Mouse (Mus musculus) heart, embryonic 14.5 days (tissue): ENCODE measurements around the gene Rpl31. TPM values are rescaled to one million over a fixed set of nuclear protein-coding genes. Genes with fewer than 3 reads are reported as not detected.
A peak's percentile ranks its signal among the peaks of the same experiment; 100 is the strongest.

ENCODE experiments used
- ATAC-seq: fragments of 200-750 bp; cut with Nextera tagmentation; 2 replicates; pipeline ENCODE4 v1.8.0; 2017; ENCODE audit warnings: low read depth, moderate TSS enrichment; ENCODE audit not compliant: insufficient number of reproducible peaks, insufficient read depth, low FRiP score
- H3K27ac ChIP-seq, 2 experiments: fragments of 200-500 bp in 1 of 2; fragments of 300-500 bp in 1 of 2; sonication (generic) in 1 of 2; replicated peaks in 1 of 2; 2 replicates each; pipeline ENCODE4 v1.5.1; 2012 to 2014; ENCODE audit warnings: low read depth in 2 of 2, low read length in 2 of 2, control low read depth in 1 of 2, mild to moderate bottlenecking in 1 of 2, mixed read lengths in 1 of 2; ENCODE audit not compliant: control insufficient read depth in 1 of 2, insufficient read depth in 1 of 2
- H3K27me3 ChIP-seq: fragments of 300-500 bp; sonication (generic); 2 replicates; pipeline ENCODE4 v1.6.1; 2014; ENCODE audit warnings: mild to moderate bottlenecking, low read length, control low read depth; ENCODE audit not compliant: control insufficient read depth, insufficient read depth
- H3K36me3 ChIP-seq: fragments of 300-500 bp; sonication (generic); 2 replicates; pipeline ENCODE4 v1.6.1; 2014; ENCODE audit warnings: mild to moderate bottlenecking, control low read depth, low read length, mixed read lengths; ENCODE audit not compliant: control insufficient read depth, insufficient read depth
- H3K4me1 ChIP-seq, 2 experiments: fragments of 200-500 bp in 1 of 2; fragments of 300-500 bp in 1 of 2; sonication (generic) in 1 of 2; 2 replicates each; pipeline ENCODE4 v1.6.1; 2012 to 2014; ENCODE audit warnings: low read length in 2 of 2, control low read depth in 1 of 2, mixed read lengths in 1 of 2; ENCODE audit not compliant: control insufficient read depth in 2 of 2, insufficient read depth in 2 of 2
- H3K4me2 ChIP-seq: fragments of 300-500 bp; sonication (generic); 2 replicates; pipeline ENCODE4 v1.6.1; 2014; ENCODE audit warnings: mild to moderate bottlenecking, low read length
- H3K4me3 ChIP-seq, 2 experiments: fragments of 200-500 bp in 1 of 2; fragments of 300-500 bp in 1 of 2; sonication (generic) in 1 of 2; 2 replicates each; pipeline ENCODE4 v1.5.1; 2012 to 2014; ENCODE audit warnings: low read length in 2 of 2, mild to moderate bottlenecking in 2 of 2, control low read depth in 1 of 2, low read depth in 1 of 2, moderate library complexity in 1 of 2; ENCODE audit not compliant: control insufficient read depth in 1 of 2, insufficient read depth in 1 of 2
- H3K9ac ChIP-seq: fragments of 300-500 bp; sonication (generic); 2 replicates; pipeline ENCODE4 v1.6.1; 2014; ENCODE audit warnings: mild to moderate bottlenecking, low read length
- H3K9me3 ChIP-seq: fragments of 300-500 bp; sonication (generic); 2 replicates; pipeline ENCODE4 v1.6.1; 2016; ENCODE audit warnings: low read length, control low read depth; ENCODE audit not compliant: control insufficient read depth
- WGBS: fragments of 180-500 bp; shearing (Covaris S2); extraction: QIAGEN DNeasy Blood & Tissue Kit; methylation state at CpG from one replicate; pipeline ENCODE4 v1.1.7; 2014; 5-methylcytosine and 5-hydroxymethylcytosine counted together
- polyA plus RNA-seq: library from polyadenylated mRNA; unstranded; fragments of >200 nt; fragmentation: Nextera tagmentation; extraction: Ambion mirVana; gene quantifications from 2 replicates; pipeline ENCODE4 v1.2.1, GENCODE M21; 2014

Rpl31 gene
- polyA plus RNA-seq, 1 experiment from 2014 or later = 528 TPM

GRCm38 (mm10) chr1:39367045-39367444 lies 597 bp upstream of the Rpl31 start:
- peak overlapping the region; percentile 80 for H3K4me2 ChIP-seq
- peaks cover 9 to 12% of the 10 kb centered on the region in 2 experiments for H3K4me1 ChIP-seq
- WGBS = 20% methylated on average over 6 of the region's 6 CpGs
- no peaks in the 10 kb centered on the region for H3K27me3 ChIP-seq
- H3K9me3 ChIP-seq = no peaks in the 10 kb centered on the region
- no peak for ATAC-seq
- H3K9ac ChIP-seq = peak overlapping the region; percentile 76
- H3K36me3 ChIP-seq = peaks cover 31% of the 10 kb centered on the region
- H3K27ac ChIP-seq = peak overlapping the region; percentile 53 to 58; a peak in 2 of 4 replicates
- H3K4me3 ChIP-seq = peak overlapping the region; percentile 66 to 90

- peak overlapping the region; percentile 97 for H3K9ac ChIP-seq
- H3K4me3 ChIP-seq = peak overlapping the region; percentile 64 to 66
- H3K27ac ChIP-seq = peak overlapping the region; percentile 80 to 85
- peaks cover 9 to 10% of the 10 kb centered on the region in 2 experiments for H3K4me1 ChIP-seq
- peak overlapping the region; percentile 84 for H3K4me2 ChIP-seq
- WGBS = 0% methylated on average over 34 of the region's 34 CpGs
- no peaks in the 10 kb centered on the region for H3K27me3 ChIP-seq
- ATAC-seq = peak; percentile 21; the same call in 1 of the 2 replicates
- H3K9me3 ChIP-seq = no peaks in the 10 kb centered on the region
- peaks cover 44% of the 10 kb centered on the region for H3K36me3 ChIP-seq
Measured at GRCm38 (mm10) chr1:39368267-39368841, 712 bp downstream of the Rpl31 start.

- Histone ChIP-seq H3K36me3 (peaks cover 65% of the 10 kb centered on the region), H3K4me3 (no peak overlapping the region), H3K27me3 (no peaks in the 10 kb centered on the region), H3K27ac (no peak overlapping the region; a peak in 1 of 4 replicates), H3K9me3 (no peaks in the 10 kb centered on the region), H3K4me2 (no peak overlapping the region), H3K9ac (no peak overlapping the region; the same call in 1 of the 2 replicates), H3K4me1 (peaks cover 9 to 10% of the 10 kb centered on the region in 2 experiments)
- ATAC-seq = no peak
- 63% methylated on average over 6 of the region's 6 CpGs for WGBS
Measured at GRCm38 (mm10) chr1:39370431-39370830, 2.8 kb downstream of the Rpl31 start.

- no peak for ATAC-seq
- no peak overlapping the region for H3K27ac ChIP-seq
- H3K36me3 ChIP-seq = peaks cover 80% of the 10 kb centered on the region
- H3K4me2 ChIP-seq = no peak overlapping the region
- H3K27me3 ChIP-seq = no peaks in the 10 kb centered on the region
- no peak overlapping the region for H3K9ac ChIP-seq
- H3K4me1 ChIP-seq = peaks cover 4 to 10% of the 10 kb centered on the region in 2 experiments
- H3K9me3 ChIP-seq = no peaks in the 10 kb centered on the region
- 74% methylated on average over 8 of the region's 8 CpGs for WGBS
- H3K4me3 ChIP-seq = no peak overlapping the region
Measured at GRCm38 (mm10) chr1:39372220-39372843, 4.7 kb downstream of the Rpl31 start.

- no peak for ATAC-seq
- Histone ChIP-seq H3K4me3 (no peak overlapping the region), H3K27me3 (no peaks in the 10 kb centered on the region), H3K36me3 (peaks cover 88% of the 10 kb centered on the region), H3K4me2 (no peak overlapping the region), H3K27ac (no peak overlapping the region), H3K9me3 (no peaks in the 10 kb centered on the region), H3K4me1 (peaks cover 4 to 10% of the 10 kb centered on the region in 2 experiments), H3K9ac (no peak overlapping the region)
- WGBS = 74% methylated on average over 4 of the region's 4 CpGs
Measured at GRCm38 (mm10) chr1:39373378-39373777, 5.7 kb downstream of the Rpl31 start.

GRCm38 (mm10) chr1:39374231-39374809 lies 6.7 kb downstream of the Rpl31 start:
- Histone ChIP-seq H3K4me1 (peaks cover 3 to 4% of the 10 kb centered on the region in 2 experiments), H3K36me3 (peaks cover 91% of the 10 kb centered on the region), H3K9ac (no peak overlapping the region), H3K9me3 (no peaks in the 10 kb centered on the region), H3K27ac (no peak overlapping the region), H3K4me2 (no peak overlapping the region), H3K27me3 (no peaks in the 10 kb centered on the region), H3K4me3 (no peak overlapping the region)
- WGBS = 81% methylated on average over 5 of the region's 5 CpGs
- no peak for ATAC-seq

- Histone ChIP-seq H3K27me3 (no peaks in the 10 kb centered on the region), H3K36me3 (peaks cover 79% of the 10 kb centered on the region), H3K4me1 (peaks cover 0 to 3% of the 10 kb centered on the region in 2 experiments; a peak in 2 of 4 replicates), H3K4me2 (no peak overlapping the region), H3K9me3 (no peaks in the 10 kb centered on the region), H3K27ac (no peak overlapping the region), H3K9ac (no peak overlapping the region), H3K4me3 (no peak overlapping the region)
- 83% methylated on average over 7 of the region's 7 CpGs for WGBS
- ATAC-seq = no peak
Measured at GRCm38 (mm10) chr1:39376121-39376520, 8.5 kb downstream of the Rpl31 start.
